Mouse (Mus musculus): ENCODE data around the gene Try10. TPM values are rescaled to one million over a fixed set of nuclear protein-coding genes. Genes with fewer than 3 reads are reported as not detected.

Gene Try10
- not detected in 2 replicates for polyA plus RNA-seq (2021; fragmentation: Nextera tagmentation)
- long read RNA-seq, experiment 1, result 0 reads
- long read RNA-seq, experiment 2, result 0 reads

DNA sequence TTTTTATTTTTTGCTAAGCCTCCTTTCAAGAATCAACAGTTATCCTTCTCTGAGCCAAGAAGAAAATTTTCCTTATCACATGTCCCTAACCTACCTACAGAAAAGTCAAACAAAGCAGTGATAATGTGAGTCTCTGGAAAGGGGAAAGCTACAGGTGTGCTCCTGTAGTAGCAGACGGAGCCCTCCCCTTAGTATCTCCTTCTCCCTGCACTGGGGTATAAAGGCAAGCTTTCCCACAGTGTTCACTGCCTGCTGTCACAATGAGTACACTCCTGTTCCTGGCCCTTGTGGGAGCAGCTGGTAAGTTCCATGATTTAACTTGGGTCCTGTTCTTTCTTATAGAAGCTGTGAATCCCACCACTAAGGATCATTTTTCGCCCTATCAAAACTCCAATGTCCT lies at the start of gene Try10:
Try10 (plus strand) TSS at position 174 of the 400 bp plus-strand sequence.

DNA sequence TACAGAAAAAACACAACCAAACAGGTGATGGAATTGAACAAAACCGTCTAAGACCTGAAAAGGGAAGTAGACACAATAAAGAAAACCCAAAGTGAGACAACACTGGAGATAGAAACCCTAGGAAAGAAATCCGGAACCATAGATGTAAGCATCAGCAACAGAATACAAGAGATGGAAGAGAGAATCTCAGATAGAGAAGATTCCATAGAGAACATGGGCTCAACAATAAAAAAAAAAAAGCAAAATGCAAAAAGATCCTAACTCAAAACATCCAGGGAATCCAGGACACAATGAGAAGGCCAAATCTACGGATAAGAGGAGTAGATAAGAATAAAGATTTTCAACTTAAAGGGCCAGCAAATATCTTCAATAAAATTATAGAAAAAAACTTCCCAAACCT lies 37.2 kb upstream of the Try10 start, which contains the start of gene Try5:
Try5 (minus strand) TSS at position 101 of the 400 bp plus-strand sequence.

DNA sequence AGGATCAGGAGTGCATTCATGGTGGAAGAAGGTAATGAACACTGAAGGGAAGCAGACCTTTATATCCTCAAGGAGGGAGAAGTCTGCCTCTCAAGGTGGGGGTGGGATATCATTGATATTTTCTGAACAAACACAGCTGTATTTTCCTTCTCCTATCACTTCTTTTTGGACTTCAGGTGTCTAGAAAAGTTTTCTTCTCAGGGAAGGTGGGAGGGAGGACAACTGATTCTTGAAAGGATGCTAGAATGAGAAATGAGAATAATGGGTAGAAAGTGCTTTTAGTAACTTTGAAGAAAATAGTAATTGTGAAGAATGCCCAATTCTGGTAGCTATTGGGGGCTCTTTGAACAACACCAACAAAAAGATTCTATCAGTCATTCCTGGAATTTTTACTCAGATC lies 23.7 kb downstream of the Try10 start, which contains the start of gene Prss3:
Prss3 (minus strand) TSS at position 101 of the 400 bp plus-strand sequence.

DNA sequence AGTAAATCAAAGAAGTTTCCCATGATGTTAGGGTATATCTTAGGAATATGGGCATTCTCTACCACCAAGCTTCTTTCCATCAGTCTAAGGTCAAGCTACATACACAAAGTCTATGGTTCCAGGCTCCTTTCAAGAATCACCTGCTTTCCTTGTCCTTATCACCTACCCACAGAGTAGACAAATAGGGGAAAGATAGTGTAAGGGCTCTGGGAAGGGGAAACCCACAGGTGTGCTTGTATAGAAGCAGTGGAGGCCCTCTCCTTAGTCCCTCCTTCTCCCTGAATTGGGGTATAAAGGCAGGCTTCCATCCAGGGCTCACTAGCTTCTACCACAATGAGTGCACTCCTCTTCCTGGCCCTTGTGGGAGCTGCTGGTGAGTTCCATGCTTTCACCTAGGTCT lies 38.2 kb downstream of the Try10 start, which contains the start of gene Gm5771:
Gm5771 (plus strand) TSS at position 301 of the 400 bp plus-strand sequence.

Other genes starting within 250 kb of the Try10 start
- not detected in 2 replicates for gene Try4, start 51.8 kb upstream of the Try10 start, polyA plus RNA-seq (2021; fragmentation: Nextera tagmentation)
- not detected in 2 replicates for gene Try5, start 37.3 kb upstream of the Try10 start, polyA plus RNA-seq (2021; fragmentation: Nextera tagmentation)
- not detected in 2 replicates for gene Prss3, start 23.6 kb downstream of the Try10 start, polyA plus RNA-seq (2021; fragmentation: Nextera tagmentation)
- gene Gm5771, start 38.3 kb downstream of the Try10 start, polyA plus RNA-seq (2021; fragmentation: Nextera tagmentation), result not detected in 2 replicates
- gene Gm10334, start 92.0 kb downstream of the Try10 start, polyA plus RNA-seq (2021; fragmentation: Nextera tagmentation), result 2.6 and 2.8 TPM in 2 replicates
- not detected in 2 replicates for gene Prss1, start 104.8 kb downstream of the Try10 start, polyA plus RNA-seq (2021; fragmentation: Nextera tagmentation)
- not detected in 2 replicates for gene Prss2, start 167.7 kb downstream of the Try10 start, polyA plus RNA-seq (2021; fragmentation: Nextera tagmentation)

All from left cerebral cortex, adult 6 months (tissue).